Mouse (Mus musculus) heart, embryonic 14.5 days (tissue): ENCODE measurements around the gene Itgb1bp1. TPM values are rescaled to one million over a fixed set of nuclear protein-coding genes. Genes with fewer than 3 reads are reported as not detected.

Source experiments
- ATAC-seq: fragments of 200-750 bp; cut with Nextera tagmentation; 2 replicates; pipeline ENCODE4 v1.8.0; 2017; ENCODE audit warnings: low read depth, moderate TSS enrichment; ENCODE audit not compliant: insufficient number of reproducible peaks, insufficient read depth, low FRiP score
- H3K27ac ChIP-seq, 2 experiments: fragments of 200-500 bp in 1 of 2; fragments of 300-500 bp in 1 of 2; sonication (generic) in 1 of 2; replicated peaks in 1 of 2; 2 replicates each; pipeline ENCODE4 v1.5.1; 2012 to 2014; ENCODE audit warnings: low read depth in 2 of 2, low read length in 2 of 2, control low read depth in 1 of 2, mild to moderate bottlenecking in 1 of 2, mixed read lengths in 1 of 2; ENCODE audit not compliant: control insufficient read depth in 1 of 2, insufficient read depth in 1 of 2
- H3K27me3 ChIP-seq: fragments of 300-500 bp; sonication (generic); 2 replicates; pipeline ENCODE4 v1.6.1; 2014; ENCODE audit warnings: mild to moderate bottlenecking, low read length, control low read depth; ENCODE audit not compliant: control insufficient read depth, insufficient read depth
- H3K36me3 ChIP-seq: fragments of 300-500 bp; sonication (generic); 2 replicates; pipeline ENCODE4 v1.6.1; 2014; ENCODE audit warnings: mild to moderate bottlenecking, control low read depth, low read length, mixed read lengths; ENCODE audit not compliant: control insufficient read depth, insufficient read depth
- H3K4me1 ChIP-seq, 2 experiments: fragments of 200-500 bp in 1 of 2; fragments of 300-500 bp in 1 of 2; sonication (generic) in 1 of 2; 2 replicates each; pipeline ENCODE4 v1.6.1; 2012 to 2014; ENCODE audit warnings: low read length in 2 of 2, control low read depth in 1 of 2, mixed read lengths in 1 of 2; ENCODE audit not compliant: control insufficient read depth in 2 of 2, insufficient read depth in 2 of 2
- H3K4me2 ChIP-seq: fragments of 300-500 bp; sonication (generic); 2 replicates; pipeline ENCODE4 v1.6.1; 2014; ENCODE audit warnings: mild to moderate bottlenecking, low read length
- H3K4me3 ChIP-seq, 2 experiments: fragments of 200-500 bp in 1 of 2; fragments of 300-500 bp in 1 of 2; sonication (generic) in 1 of 2; 2 replicates each; pipeline ENCODE4 v1.5.1; 2012 to 2014; ENCODE audit warnings: low read length in 2 of 2, mild to moderate bottlenecking in 2 of 2, control low read depth in 1 of 2, low read depth in 1 of 2, moderate library complexity in 1 of 2; ENCODE audit not compliant: control insufficient read depth in 1 of 2, insufficient read depth in 1 of 2
- H3K9ac ChIP-seq: fragments of 300-500 bp; sonication (generic); 2 replicates; pipeline ENCODE4 v1.6.1; 2014; ENCODE audit warnings: mild to moderate bottlenecking, low read length
- H3K9me3 ChIP-seq: fragments of 300-500 bp; sonication (generic); 2 replicates; pipeline ENCODE4 v1.6.1; 2016; ENCODE audit warnings: low read length, control low read depth; ENCODE audit not compliant: control insufficient read depth
- WGBS: fragments of 180-500 bp; shearing (Covaris S2); extraction: QIAGEN DNeasy Blood & Tissue Kit; methylation state at CpG from one replicate; pipeline ENCODE4 v1.1.7; 2014; 5-methylcytosine and 5-hydroxymethylcytosine counted together
- polyA plus RNA-seq: library from polyadenylated mRNA; unstranded; fragments of >200 nt; fragmentation: Nextera tagmentation; extraction: Ambion mirVana; gene quantifications from 2 replicates; pipeline ENCODE4 v1.2.1, GENCODE M21; 2014

Gene Itgb1bp1
- polyA plus RNA-seq, 1 experiment from 2014 or later: 39.5 TPM

- H3K27me3 ChIP-seq: no peaks in the 10 kb centered on the region
- WGBS: 83% methylated on average over 4 of the region's 4 CpGs
- H3K9ac ChIP-seq: no peak overlapping the region
- no peak for ATAC-seq
- H3K36me3 ChIP-seq: peaks cover 31% of the 10 kb centered on the region; the same call in 1 of the 2 replicates
- H3K4me2 ChIP-seq: no peak overlapping the region
- H3K4me1 ChIP-seq: peaks cover 16 to 23% of the 10 kb centered on the region in 2 experiments
- H3K27ac ChIP-seq: no peak overlapping the region
- H3K4me3 ChIP-seq: no peak overlapping the region
- H3K9me3 ChIP-seq: no peaks in the 10 kb centered on the region
Measured at GRCm38 (mm10) chr12:21223923-21224322, 62.2 kb downstream of the Itgb1bp1 start.

GRCm38 (mm10) chr12:21220596-21220995, 65.5 kb downstream of the Itgb1bp1 start:
- no peak for ATAC-seq
- Histone ChIP-seq H3K27me3 (no peaks in the 10 kb centered on the region), H3K9me3 (no peaks in the 10 kb centered on the region), H3K9ac (no peak overlapping the region), H3K4me3 (no peak overlapping the region), H3K4me2 (no peak overlapping the region), H3K27ac (no peak overlapping the region), H3K4me1 (peaks cover 0 to 2% of the 10 kb centered on the region in 2 experiments; a peak in 1 of 4 replicates), H3K36me3 (peaks cover 48% of the 10 kb centered on the region)
- 48% methylated on average over 1 of the region's 1 CpGs for WGBS

GRCm38 (mm10) chr12:21217776-21218444, 68.2 kb downstream of the Itgb1bp1 start:
- Histone ChIP-seq H3K27me3 (no peaks in the 10 kb centered on the region), H3K27ac (no peak overlapping the region), H3K4me1 (no peaks in the 10 kb centered on the region; a peak in 1 of 4 replicates), H3K9ac (no peak overlapping the region), H3K4me2 (no peak overlapping the region), H3K4me3 (no peak overlapping the region), H3K9me3 (no peaks in the 10 kb centered on the region), H3K36me3 (peaks cover 47% of the 10 kb centered on the region)
- 36% methylated on average over 11 of the region's 11 CpGs for WGBS
- ATAC-seq: no peak

GRCm38 (mm10) chr12:21214551-21215165, 71.4 kb downstream of the Itgb1bp1 start:
- Histone ChIP-seq H3K36me3 (peaks cover 42% of the 10 kb centered on the region), H3K27ac (no peak overlapping the region), H3K4me3 (no peak overlapping the region), H3K9me3 (no peaks in the 10 kb centered on the region), H3K27me3 (no peaks in the 10 kb centered on the region), H3K4me1 (no peaks in the 10 kb centered on the region; a peak in 1 of 4 replicates), H3K9ac (no peak overlapping the region), H3K4me2 (no peak overlapping the region)
- no peak for ATAC-seq
- WGBS: 84% methylated on average over 8 of the region's 8 CpGs

GRCm38 (mm10) chr12:21212876-21213275, 73.2 kb downstream of the Itgb1bp1 start:
- no peak overlapping the region for H3K27ac ChIP-seq
- no peak overlapping the region for H3K9ac ChIP-seq
- 93% methylated on average over 17 of the region's 17 CpGs for WGBS
- H3K9me3 ChIP-seq: no peaks in the 10 kb centered on the region
- no peak overlapping the region for H3K4me3 ChIP-seq
- peaks cover 0 to 1% of the 10 kb centered on the region in 2 experiments; a peak in 2 of 4 replicates for H3K4me1 ChIP-seq
- no peak overlapping the region for H3K4me2 ChIP-seq
- no peak for ATAC-seq
- no peaks in the 10 kb centered on the region for H3K27me3 ChIP-seq
- H3K36me3 ChIP-seq: peaks cover 40% of the 10 kb centered on the region

GRCm38 (mm10) chr12:21209273-21209672, 76.8 kb downstream of the Itgb1bp1 start:
- no peak for ATAC-seq
- Histone ChIP-seq H3K27ac (no peak overlapping the region), H3K9me3 (no peaks in the 10 kb centered on the region), H3K4me3 (no peak overlapping the region), H3K4me2 (no peak overlapping the region), H3K27me3 (no peaks in the 10 kb centered on the region), H3K36me3 (peaks cover 48% of the 10 kb centered on the region), H3K9ac (no peak overlapping the region), H3K4me1 (peaks cover 10% of the 10 kb centered on the region in 2 experiments)
- 92% methylated on average over 10 of the region's 10 CpGs for WGBS

- no peak overlapping the region for H3K4me2 ChIP-seq
- H3K36me3 ChIP-seq: peaks cover 42% of the 10 kb centered on the region
- 72% methylated on average over 11 of the region's 11 CpGs for WGBS
- H3K4me1 ChIP-seq: peaks cover 20% of the 10 kb centered on the region in 2 experiments
- no peak overlapping the region for H3K4me3 ChIP-seq
- H3K9me3 ChIP-seq: no peaks in the 10 kb centered on the region
- no peak overlapping the region for H3K27ac ChIP-seq
- ATAC-seq: no peak
- no peak overlapping the region for H3K9ac ChIP-seq
- H3K27me3 ChIP-seq: no peaks in the 10 kb centered on the region
Measured at GRCm38 (mm10) chr12:21208172-21208795, 77.8 kb downstream of the Itgb1bp1 start.
